Mouse (Mus musculus): ENCODE data around the gene Aanat. TPM values are rescaled to one million over a fixed set of nuclear protein-coding genes. Genes with fewer than 3 reads are reported as not detected.

Aanat gene
- polyA plus RNA-seq, 1 experiment from 2014 or later: not detected

DNA sequence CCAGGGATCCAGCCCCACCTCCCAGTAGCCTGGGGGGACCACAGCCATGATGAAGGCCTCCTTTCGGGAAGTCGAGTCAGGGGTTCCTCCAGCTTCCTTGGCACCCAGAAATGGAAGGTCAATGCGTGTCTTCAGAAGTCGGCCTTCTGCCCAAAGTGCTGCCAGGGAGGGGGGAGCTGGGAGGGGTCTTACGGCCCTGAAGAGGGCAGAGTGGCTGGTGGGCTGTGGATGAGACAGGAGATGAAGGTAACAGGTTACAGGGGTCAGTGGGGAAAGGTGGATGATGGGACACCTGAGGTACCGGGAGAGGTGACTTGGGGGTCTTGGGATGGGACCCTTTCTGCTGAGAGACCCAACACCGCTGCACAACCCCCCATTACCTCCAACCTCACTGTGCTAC lies 60.5 kb downstream of the Aanat start:
- peak overlapping the region; percentile 15; the same call in 1 of the 2 replicates for H3K4me2 ChIP-seq
- WGBS (ENCODE audit: insufficient replicate concordance): 79% methylated on average over 7 of the region's 7 CpGs
- H3K27ac ChIP-seq (replicated peaks): no peak overlapping the region
- no peaks in the 10 kb centered on the region for H3K9me3 ChIP-seq (replicated peaks)
- H3K27me3 ChIP-seq: peaks cover 52% of the 10 kb centered on the region
- no peak overlapping the region for H3K9ac ChIP-seq
- no peak overlapping the region for H3K4me3 ChIP-seq (replicated peaks)
- ATAC-seq (ENCODE audit: insufficient read depth): no peak
- peaks cover 29% of the 10 kb centered on the region for H3K4me1 ChIP-seq (replicated peaks)
- no peaks in the 10 kb centered on the region for H3K36me3 ChIP-seq (replicated peaks)

Other genes with a start within 250 kb of the Aanat start
- gene Rnf157, start 173.4 kb upstream of the Aanat start, polyA plus RNA-seq (2015; fragmentation: Nextera tagmentation; extraction: Ambion mirVana): 1.0 and 1.4 TPM in 2 replicates
- 33.1 and 33.9 TPM in 2 replicates for gene Ubald2, start 152.3 kb upstream of the Aanat start, polyA plus RNA-seq (2015; fragmentation: Nextera tagmentation; extraction: Ambion mirVana)
- gene Qrich2, start 120.2 kb upstream of the Aanat start, polyA plus RNA-seq (2015; fragmentation: Nextera tagmentation; extraction: Ambion mirVana): not detected in 2 replicates
- gene Prpsap1, start 92.2 kb upstream of the Aanat start, polyA plus RNA-seq (2015; fragmentation: Nextera tagmentation; extraction: Ambion mirVana): 45.1 and 49.0 TPM in 2 replicates
- 28.8 and 32.7 TPM in 2 replicates for gene Sphk1, start 55.5 kb upstream of the Aanat start, polyA plus RNA-seq (2015; fragmentation: Nextera tagmentation; extraction: Ambion mirVana)
- gene Ube2o, start 5.0 kb upstream of the Aanat start, polyA plus RNA-seq (2015; fragmentation: Nextera tagmentation; extraction: Ambion mirVana): 38.1 and 51.7 TPM in 2 replicates
- gene Rhbdf2, start 40.6 kb downstream of the Aanat start, polyA plus RNA-seq (2015; fragmentation: Nextera tagmentation; extraction: Ambion mirVana): 7.2 and 7.5 TPM in 2 replicates
- gene Prcd, start 67.1 kb downstream of the Aanat start, polyA plus RNA-seq (2015; fragmentation: Nextera tagmentation; extraction: Ambion mirVana): 0.16 and 0.29 TPM in 2 replicates
- 0.84 and 1.0 TPM in 2 replicates for gene Cygb, start 67.9 kb downstream of the Aanat start, polyA plus RNA-seq (2015; fragmentation: Nextera tagmentation; extraction: Ambion mirVana)
- gene St6galnac1, start 189.1 kb downstream of the Aanat start, polyA plus RNA-seq (2015; fragmentation: Nextera tagmentation; extraction: Ambion mirVana): not detected in 2 replicates
- gene Mxra7, start 241.6 kb downstream of the Aanat start, polyA plus RNA-seq (2015; fragmentation: Nextera tagmentation; extraction: Ambion mirVana): 1.3 and 1.8 TPM in 2 replicates